ENCODE assay signal across 8 mouse cellular contexts in genomic region chr8:125567569-125567968, GRCm38 (mm10). TPM values are rescaled to one million over a fixed set of nuclear protein-coding genes. Genes with fewer than 3 reads are reported as not detected.
DNase-seq lines count a peak whose midpoint lies in the region; ATAC-seq and TF ChIP-seq lines count a peak whose summit lies in the region.

No protein-coding gene starts in this region.

- H3K9ac ChIP-seq in neural tube, embryonic 11.5 days (ENCODE audit: low read length) = no peak overlapping the region
- no peak overlapping the region for H3K9ac ChIP-seq in limb, embryonic 14.5 days (ENCODE audit: low read depth, low read length, severe bottlenecking)

- peak overlapping the region; percentile 90; the same call in 1 of the 2 replicates for H3K4me2 ChIP-seq in neural tube, embryonic 11.5 days (ENCODE audit: low read depth)
- H3K4me2 ChIP-seq in limb, embryonic 14.5 days (replicated peaks; ENCODE audit: low read depth, low read length, severe bottlenecking) = peak overlapping the region; percentile 94; the same call in 1 of the 2 replicates

- no peaks in the 10 kb centered on the region for H3K36me3 ChIP-seq in neural tube, embryonic 11.5 days (ENCODE audit: control insufficient read depth, insufficient read depth, low read length)
- no peaks in the 10 kb centered on the region for H3K36me3 ChIP-seq in limb, embryonic 14.5 days (ENCODE audit: control insufficient read depth, insufficient read depth, low read length)

- no peak overlapping the region for H3K4me3 ChIP-seq in neural tube, embryonic 11.5 days (ENCODE audit: low read depth, low read length)
- peak overlapping the region; percentile 71 for H3K4me3 ChIP-seq in limb, embryonic 14.5 days (replicated peaks; ENCODE audit: low read length)

- peak; percentile 54 for DNase-seq in cerebellum, adult 9-10 months
- no peak for DNase-seq in neural tube, embryonic 11.5 days (ENCODE audit: low spot score)
- DNase-seq in neural tube, embryonic 10.5 days (ENCODE audit: extremely low spot score, low spot score) = no peak
- no peak for DNase-seq in limb, embryonic 14.5 days (ENCODE audit: low spot score)
- DNase-seq in thymus, postnatal 10 days (ENCODE audit: low spot score in 2 of 2) = peak; percentile 35 to 38
- no peak for DNase-seq in layer of hippocampus, postnatal 36 days
- DNase-seq in right cerebral cortex, adult 2 months (ENCODE audit: low spot score in 2 of 2) = no peak

- 0 out of 2 replicates have a peak, but pooled peaks cover 2% of the 10 kb centered on the region for H3K27me3 ChIP-seq in neural tube, embryonic 11.5 days (ENCODE audit: control insufficient read depth, insufficient read depth, low read length)
- no peaks in the 10 kb centered on the region for H3K27me3 ChIP-seq in limb, embryonic 14.5 days (ENCODE audit: control insufficient read depth, insufficient read depth, low read length)

- TF ChIP-seq POLR2A in limb, embryonic 14.5 days (IDR thresholded peaks at IDR 0.05; ENCODE audit: borderline replicate concordance, extremely low read depth, insufficient read depth, insufficient read length) = no peak

- 62% methylated on average over 7 of the region's 7 CpGs for WGBS in neural tube, embryonic 11.5 days
- WGBS in limb, embryonic 14.5 days = 56% methylated on average over 7 of the region's 7 CpGs

- H3K9me3 ChIP-seq in neural tube, embryonic 11.5 days (ENCODE audit: control insufficient read depth, low read length) = no peaks in the 10 kb centered on the region
- H3K9me3 ChIP-seq in limb, embryonic 14.5 days (ENCODE audit: control insufficient read depth, low read length) = 0 out of 2 replicates have a peak, but pooled peaks cover 3% of the 10 kb centered on the region

- peaks cover 16% of the 10 kb centered on the region for H3K4me1 ChIP-seq in neural tube, embryonic 11.5 days (ENCODE audit: control insufficient read depth, insufficient read depth, low read length)
- H3K4me1 ChIP-seq in limb, embryonic 14.5 days (ENCODE audit: control insufficient read depth, insufficient read depth, low read length) = peaks cover 17% of the 10 kb centered on the region

- no peak for ATAC-seq in cerebellum, adult (ENCODE audit: insufficient number of reproducible peaks, low FRiP score, low TSS enrichment)
- no peak for ATAC-seq in neural tube, embryonic 11.5 days (ENCODE audit: insufficient read depth, low FRiP score, low TSS enrichment)
- no peak for ATAC-seq in limb, embryonic 14.5 days (ENCODE audit: low FRiP score, low read depth)

- no peak overlapping the region for H3K27ac ChIP-seq in neural tube, embryonic 11.5 days (ENCODE audit: low read depth, low read length)
- H3K27ac ChIP-seq in limb, embryonic 14.5 days (replicated peaks; ENCODE audit: low read depth, low read length) = no peak overlapping the region

RNA-seq across cellular contexts. Expression of gene Sipa1l2, which starts 2.0 kb away (rescaled TPM):
- 11.6 TPM in 2 replicates for polyA plus RNA-seq in neural tube, embryonic 11.5 days (2014; fragmentation: Nextera tagmentation; extraction: Ambion mirVana)
- 21.6 and 24.8 TPM in 2 replicates for polyA plus RNA-seq in limb, embryonic 14.5 days (2012; rRNA removed)
- 11.6 and 12.4 TPM in 2 replicates for polyA plus RNA-seq in limb, embryonic 14.5 days (2014; fragmentation: Nextera tagmentation; extraction: Ambion mirVana)
- total RNA-seq in layer of hippocampus, postnatal 36 days (2021) = 10 to 100 TPM; 60.7 to 73.7 TPM

Comparison
In these comparisons a context has a peak if more than half of its experiments do, and no peak if none do; other contexts are left out.
1. DNase-seq: peak in cerebellum, adult 9-10 months (single experiment) and thymus, postnatal 10 days (2 of 2); none in neural tube, embryonic 11.5 days (single experiment), neural tube, embryonic 10.5 days (single experiment), limb, embryonic 14.5 days (single experiment), layer of hippocampus, postnatal 36 days (0 of 2) and right cerebral cortex, adult 2 months (0 of 2).